Mouse (Mus musculus) megakaryocyte, adult 5-6 weeks (primary cell): ENCODE measurements around the gene Vezt. TPM values are rescaled to one million over a fixed set of nuclear protein-coding genes. Genes with fewer than 3 reads are reported as not detected.

Experiments used
- total RNA-seq, 2 experiments: library from RNA; stranded (forward) in 1 of 2; stranded (reverse) in 1 of 2; fragments of 153-499, 151-499 nt in 1 of 2; fragments of 221-1000, 200-1000 nt in 1 of 2; gene quantifications; 2 replicates each; pipeline versions ENCODE4 v1.2.3 to v1.2.4; 2015 to 2017

Vezt gene
- total RNA-seq, 2 experiments from 2014 or later: 5.0 to 7.7 TPM

Other genes with a start within 250 kb of the Vezt start
- 0.09 TPM in 1 of 2 replicates, not detected in the other for gene Usp44, start 204.3 kb downstream of the Vezt start, total RNA-seq (2015)
- gene Usp44, start 204.3 kb downstream of the Vezt start, total RNA-seq (2017): 0.41 TPM in 1 of 2 replicates, not detected in the other
- gene Metap2, start 138.7 kb downstream of the Vezt start, total RNA-seq (2015): 158 and 172 TPM in 2 replicates
- 132 and 146 TPM in 2 replicates for gene Metap2, start 138.7 kb downstream of the Vezt start, total RNA-seq (2017)
- 1.4 and 1.8 TPM in 2 replicates for gene Fgd6, start 184 bp upstream of the Vezt start, total RNA-seq (2015)
- gene Fgd6, start 184 bp upstream of the Vezt start, total RNA-seq (2017): 1.1 and 1.5 TPM in 2 replicates
- 9.8 and 10.6 TPM in 2 replicates for gene Nr2c1, start 112.2 kb upstream of the Vezt start, total RNA-seq (2015)
- gene Nr2c1, start 112.2 kb upstream of the Vezt start, total RNA-seq (2017): 3.5 and 3.9 TPM in 2 replicates
- 57.3 and 61.5 TPM in 2 replicates for gene Ndufa12, start 162.9 kb upstream of the Vezt start, total RNA-seq (2015)
- gene Ndufa12, start 162.9 kb upstream of the Vezt start, total RNA-seq (2017): 166 and 181 TPM in 2 replicates